Mouse (Mus musculus) liver, postnatal 0 days (tissue): Measurements from ENCODE around the gene Lims1. TPM values are rescaled to one million over a fixed set of nuclear protein-coding genes. Genes with fewer than 3 reads are reported as not detected.

Experiments used
- ATAC-seq: fragments of 200-750 bp; cut with Nextera tagmentation; 2 replicates; pipeline ENCODE4 v1.8.0; 2017; ENCODE audit warnings: mild to moderate bottlenecking, moderate library complexity
- DNase-seq: peaks from one replicate; pipeline ENCODE4 v3.0.0-alpha.2; 2016
- H3K27ac ChIP-seq: fragments of 300-500 bp; sonication (generic); 2 replicates; pipeline ENCODE4 v1.5.1; 2014; ENCODE audit warnings: antibody characterized with exemption, moderate library complexity, mild to moderate bottlenecking, low read depth
- H3K27me3 ChIP-seq: fragments of 300-500 bp; sonication (generic); 2 replicates; pipeline ENCODE4 v1.6.1; 2014; ENCODE audit warnings: low read length, control low read depth, mixed read lengths; ENCODE audit not compliant: insufficient read depth
- H3K36me3 ChIP-seq: fragments of 300-500 bp; sonication (generic); replicated peaks from 2 replicates; pipeline ENCODE4 v1.6.1; 2014; ENCODE audit warnings: mild to moderate bottlenecking, control low read depth, low read length, moderate library complexity, mixed read lengths; ENCODE audit not compliant: insufficient read depth
- H3K4me1 ChIP-seq: fragments of 300-500 bp; sonication (generic); 2 replicates; pipeline ENCODE4 v1.6.1; 2014; ENCODE audit warnings: antibody characterized with exemption, mild to moderate bottlenecking, control low read depth; ENCODE audit not compliant: insufficient read depth
- H3K4me2 ChIP-seq: fragments of 300-500 bp; sonication (generic); 2 replicates; pipeline ENCODE4 v1.6.1; 2014; ENCODE audit warnings: low read depth, mild to moderate bottlenecking, low read length, moderate library complexity, mixed read lengths
- H3K4me3 ChIP-seq: fragments of 300-500 bp; sonication (generic); 2 replicates; pipeline ENCODE4 v1.5.1; 2014; ENCODE audit warnings: low read depth, low read length
- H3K9ac ChIP-seq: fragments of 300-500 bp; sonication (generic); replicated peaks from 2 replicates; pipeline ENCODE4 v1.6.1; 2014; ENCODE audit warnings: mild to moderate bottlenecking, moderate library complexity
- H3K9me3 ChIP-seq: fragments of 300-500 bp; sonication (generic); 2 replicates; pipeline ENCODE4 v1.6.1; 2016; ENCODE audit warnings: mild to moderate bottlenecking, control low read depth, low read length, mixed read lengths
- CTCF ChIP-seq: sonication (generic); IDR thresholded peaks from 2 replicates; pipeline ENCODE4 v1.5.1; 2016; ENCODE audit warnings: antibody characterized with exemption, low read depth
- EP300 ChIP-seq: IDR thresholded peaks from 2 replicates; pipeline ENCODE4 v1.6.1; 2016; ENCODE audit warnings: antibody characterized with exemption, low read depth, mild to moderate bottlenecking
- WGBS: fragments of 180-500 bp; shearing (Covaris S2); extraction: QIAGEN DNeasy Blood & Tissue Kit; methylation state at CpG from one replicate; pipeline ENCODE4 v1.1.7; 2014; ENCODE audit not compliant: insufficient replicate concordance; 5-methylcytosine and 5-hydroxymethylcytosine counted together
- polyA plus RNA-seq: library from polyadenylated mRNA; unstranded; fragments of >200 nt; fragmentation: Nextera tagmentation; extraction: Ambion mirVana; gene quantifications from 2 replicates; pipeline ENCODE4 v1.2.1, GENCODE M21; 2015

Lims1 gene
- polyA plus RNA-seq, 1 experiment from 2014 or later, result 64.4 TPM

- Histone ChIP-seq H3K9ac (no peak overlapping the region), H3K27me3 (no peaks in the 10 kb centered on the region), H3K4me3 (no peak overlapping the region), H3K36me3 (0 out of 2 replicates have a peak, but pooled peaks cover 6% of the 10 kb centered on the region), H3K9me3 (no peaks in the 10 kb centered on the region), H3K4me1 (peaks cover 19% of the 10 kb centered on the region), H3K4me2 (no peak overlapping the region), H3K27ac (no peak overlapping the region)
- TF ChIP-seq EP300 (no peak), CTCF (no peak)
- ATAC-seq (no peak), DNase-seq (no peak)
- WGBS, result 38% methylated on average over 3 of the region's 3 CpGs
These were observed 60.0 kb downstream of the Lims1 start for GRCm38 (mm10) chr10:58383282-58383681.

GRCm38 (mm10) chr10:58383761-58384160 lies 60.5 kb downstream of the Lims1 start:
- Histone ChIP-seq H3K27ac (no peak overlapping the region), H3K9ac (no peak overlapping the region), H3K36me3 (0 out of 2 replicates have a peak, but pooled peaks cover 6% of the 10 kb centered on the region), H3K27me3 (no peaks in the 10 kb centered on the region), H3K4me2 (no peak overlapping the region), H3K9me3 (no peaks in the 10 kb centered on the region), H3K4me3 (no peak overlapping the region), H3K4me1 (peaks cover 19% of the 10 kb centered on the region)
- 86% methylated on average over 2 of the region's 2 CpGs for WGBS
- ATAC-seq (no peak), DNase-seq (no peak)
- no peak for TF ChIP-seq CTCF
- no peak for TF ChIP-seq EP300

GRCm38 (mm10) chr10:58385629-58386028 lies 62.4 kb downstream of the Lims1 start:
- Histone ChIP-seq H3K4me2 (no peak overlapping the region), H3K36me3 (0 out of 2 replicates have a peak, but pooled peaks cover 6% of the 10 kb centered on the region), H3K4me1 (peaks cover 19% of the 10 kb centered on the region), H3K4me3 (no peak overlapping the region), H3K27ac (no peak overlapping the region), H3K9me3 (no peaks in the 10 kb centered on the region), H3K9ac (no peak overlapping the region), H3K27me3 (no peaks in the 10 kb centered on the region)
- DNase-seq, result no peak
- 82% methylated on average over 5 of the region's 5 CpGs for WGBS
- no peak for TF ChIP-seq CTCF
- no peak for ATAC-seq

GRCm38 (mm10) chr10:58386997-58387396 lies 63.7 kb downstream of the Lims1 start:
- Histone ChIP-seq H3K27ac (no peak overlapping the region), H3K4me2 (no peak overlapping the region), H3K27me3 (no peaks in the 10 kb centered on the region), H3K36me3 (0 out of 2 replicates have a peak, but pooled peaks cover 6% of the 10 kb centered on the region), H3K4me1 (peaks cover 23% of the 10 kb centered on the region), H3K9ac (no peak overlapping the region), H3K9me3 (no peaks in the 10 kb centered on the region), H3K4me3 (no peak overlapping the region)
- no peak for TF ChIP-seq CTCF
- TF ChIP-seq EP300, result no peak
- DNase-seq (no peak), ATAC-seq (no peak)
- WGBS, result 90% methylated on average over 3 of the region's 3 CpGs

GRCm38 (mm10) chr10:58388648-58389047 lies 65.4 kb downstream of the Lims1 start:
- DNase-seq (no peak), ATAC-seq (no peak)
- TF ChIP-seq EP300 (no peak), CTCF (peak; percentile 37; the same call in 1 of the 2 replicates)
- Histone ChIP-seq H3K4me2 (no peak overlapping the region), H3K9me3 (no peaks in the 10 kb centered on the region), H3K27ac (no peak overlapping the region), H3K36me3 (0 out of 2 replicates have a peak, but pooled peaks cover 6% of the 10 kb centered on the region), H3K27me3 (no peaks in the 10 kb centered on the region), H3K9ac (no peak overlapping the region), H3K4me3 (no peak overlapping the region), H3K4me1 (peaks cover 24% of the 10 kb centered on the region)
- 86% methylated on average over 3 of the region's 3 CpGs for WGBS

GRCm38 (mm10) chr10:58389151-58389550 lies 65.9 kb downstream of the Lims1 start:
- Histone ChIP-seq H3K9me3 (no peaks in the 10 kb centered on the region), H3K4me1 (peaks cover 26% of the 10 kb centered on the region), H3K27ac (no peak overlapping the region), H3K4me3 (no peak overlapping the region), H3K9ac (no peak overlapping the region), H3K4me2 (no peak overlapping the region), H3K36me3 (0 out of 2 replicates have a peak, but pooled peaks cover 6% of the 10 kb centered on the region), H3K27me3 (no peaks in the 10 kb centered on the region)
- WGBS, result 64% methylated on average over 3 of the region's 3 CpGs
- TF ChIP-seq CTCF (no peak), EP300 (no peak)
- no peak for ATAC-seq
- no peak for DNase-seq

- Histone ChIP-seq H3K27ac (no peak overlapping the region), H3K4me2 (no peak overlapping the region), H3K9ac (no peak overlapping the region), H3K36me3 (no peaks in the 10 kb centered on the region; the same call in 1 of the 2 replicates), H3K9me3 (no peaks in the 10 kb centered on the region), H3K27me3 (no peaks in the 10 kb centered on the region), H3K4me1 (peaks cover 24% of the 10 kb centered on the region), H3K4me3 (no peak overlapping the region)
- 46% methylated on average over 4 of the region's 4 CpGs for WGBS
- DNase-seq, result no peak
- no peak for ATAC-seq
- TF ChIP-seq CTCF (no peak), EP300 (no peak)
These were observed 69.2 kb downstream of the Lims1 start for GRCm38 (mm10) chr10:58392435-58392834.
